Mouse (Mus musculus) spleen, postnatal 14 days (tissue): ENCODE data around the gene Best2.

Source experiments
- DNase-seq, 2 experiments: peaks; one replicate each; pipeline ENCODE4 v3.0.0; 2021 to 2022; ENCODE audit warnings: low spot score in 2 of 2

Gene Best2

GRCm38 (mm10) chr8:85014431-85014830, at the start of gene Best2:
Gene Best2, minus strand, starts transcription at chr8:85014531.
- DNase-seq: no peak

DNA sequence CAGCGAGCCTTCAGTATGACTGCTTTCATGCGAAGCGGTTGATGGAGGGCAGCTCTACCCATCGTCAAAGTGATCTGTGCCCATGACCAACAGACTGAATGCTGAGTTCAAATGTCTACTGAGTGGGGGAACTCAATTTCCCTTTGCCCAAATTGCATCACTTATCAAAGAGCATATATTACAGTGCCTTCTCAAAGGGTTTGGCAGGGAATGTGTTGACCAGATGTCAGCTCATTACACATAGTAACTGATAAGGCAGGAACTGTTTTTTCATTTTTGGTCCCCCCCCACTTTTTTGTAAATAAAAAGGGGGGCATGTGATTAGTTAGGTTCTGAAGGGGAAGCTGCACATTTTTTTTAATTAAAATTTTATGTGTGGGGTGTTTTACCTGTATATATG, 48.3 kb upstream of the Best2 start:
- DNase-seq: no peak

- peak; percentile 62 to 84 for DNase-seq
Measured at GRCm38 (mm10) chr8:85059879-85060616, 45.7 kb upstream of the Best2 start, which contains the start of gene Fbxw9. Gene Fbxw9, plus strand, starts transcription at chr8:85060055.

GRCm38 (mm10) chr8:85057367-85057766, 43.0 kb upstream of the Best2 start:
- DNase-seq: no peak

GRCm38 (mm10) chr8:85043619-85044018, 29.3 kb upstream of the Best2 start:
- DNase-seq: no peak

DNA sequence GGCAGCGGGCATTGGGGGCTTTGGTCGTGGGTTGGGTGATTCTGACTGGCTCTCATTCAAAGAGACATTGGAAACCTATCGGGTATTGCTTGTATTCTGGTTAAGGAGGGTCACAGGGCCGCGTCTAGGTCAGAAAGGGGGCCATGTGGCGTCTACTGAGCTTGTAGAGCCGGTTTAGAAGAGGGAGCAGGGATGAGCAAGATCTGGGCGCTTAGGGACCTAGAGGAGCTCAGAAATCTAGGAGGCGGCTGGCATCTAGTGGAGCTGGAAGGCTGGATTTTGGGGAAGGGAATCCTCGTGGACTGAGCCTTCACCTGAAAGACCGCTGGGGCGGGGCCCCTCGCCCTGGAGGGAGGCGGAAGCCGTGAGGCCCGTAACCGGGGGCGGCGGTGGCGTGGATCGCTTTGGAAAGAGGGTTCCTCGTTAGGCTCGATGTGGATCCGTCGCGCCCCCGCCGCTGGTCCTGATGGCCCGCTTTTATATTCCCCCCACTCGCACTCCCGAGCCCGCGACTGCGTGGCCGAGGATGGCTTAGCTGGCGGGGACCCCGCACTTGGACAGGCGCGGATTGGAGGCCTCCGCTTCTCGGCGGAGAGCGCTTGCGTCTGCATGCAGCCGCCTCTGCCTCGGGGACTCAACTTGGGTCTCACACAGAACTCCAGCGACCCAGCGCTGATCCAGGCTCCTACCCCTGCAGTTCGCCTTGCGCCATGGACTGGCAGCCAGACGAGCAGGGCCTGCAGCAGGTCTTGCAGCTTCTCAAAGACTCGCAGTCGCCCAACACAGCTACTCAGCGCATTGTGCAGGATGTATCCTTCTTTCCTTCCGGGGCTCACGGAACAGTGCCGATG, 23.6 kb upstream of the Best2 start:
- peak; percentile 35 to 55 for DNase-seq

- no peak for DNase-seq
Measured at GRCm38 (mm10) chr8:85037366-85037680, 23.0 kb upstream of the Best2 start.

DNA sequence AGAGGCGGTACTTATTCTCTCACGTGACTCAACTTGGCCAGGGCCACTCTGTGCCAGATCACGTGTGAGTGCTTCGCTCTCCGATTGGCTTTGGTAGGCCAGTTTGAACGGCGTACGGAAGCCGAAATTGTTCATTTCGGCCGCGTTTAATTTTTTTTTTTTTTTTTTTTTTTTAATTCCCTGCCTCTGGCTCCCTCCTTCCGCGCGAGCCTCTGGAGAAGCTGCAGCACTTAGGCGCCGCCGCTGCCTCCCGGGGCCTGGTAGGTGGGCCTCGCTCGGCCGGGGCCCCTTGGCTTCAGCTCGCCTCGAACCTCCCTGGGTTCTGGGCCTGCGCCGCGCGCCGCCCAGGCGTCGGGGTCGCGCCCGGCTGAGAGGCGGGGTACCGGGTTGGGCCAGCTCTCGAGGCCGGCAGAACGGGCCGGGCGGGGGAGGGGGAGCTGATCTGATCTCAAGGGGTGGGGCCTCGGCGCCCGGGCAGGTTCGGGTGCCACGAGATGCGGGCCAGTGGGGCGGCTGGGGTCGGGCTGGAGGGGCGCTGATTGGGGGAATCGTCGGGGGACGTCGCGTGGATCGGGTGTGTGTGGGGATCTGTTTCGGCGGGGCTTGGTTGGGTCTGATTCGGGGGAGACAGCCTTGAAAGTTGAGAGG, 22.5 kb upstream of the Best2 start, which contains the start of gene Tnpo2:
TSS of gene Tnpo2 (plus strand) at position 198 of the 648 bp plus-strand sequence.
- DNase-seq: peak; percentile 73 to 80

GRCm38 (mm10) chr8:85036381-85036717, 22.0 kb upstream of the Best2 start:
- no peak for DNase-seq

DNA sequence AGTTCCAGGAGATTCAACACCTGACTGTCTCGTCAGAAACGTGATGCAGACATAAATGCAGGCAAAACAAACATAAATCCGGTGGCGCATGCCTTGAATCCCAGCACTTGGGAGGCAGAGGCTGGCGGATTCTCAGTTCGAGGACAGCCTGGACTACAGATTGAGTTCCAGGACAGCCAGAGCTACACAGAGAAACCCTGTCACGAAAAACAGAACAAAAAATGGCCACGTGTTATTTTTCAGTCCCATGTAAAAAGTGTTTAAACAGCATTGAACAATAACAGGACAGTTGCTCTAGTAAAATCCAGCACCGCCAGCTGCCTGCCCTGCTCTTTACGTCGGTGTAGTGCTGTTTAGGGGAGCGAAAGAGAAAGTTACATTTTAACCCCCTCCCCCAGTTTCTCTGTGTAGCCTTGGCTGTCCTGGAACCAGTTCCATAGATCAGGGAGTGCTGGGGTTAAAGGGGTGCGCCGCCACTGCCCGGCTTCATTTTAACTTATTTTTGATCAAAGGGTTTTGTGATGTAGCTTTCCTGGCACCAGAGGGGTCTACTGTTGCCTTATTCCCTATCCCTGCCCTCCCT, 21.5 kb upstream of the Best2 start:
- DNase-seq: no peak

DNA sequence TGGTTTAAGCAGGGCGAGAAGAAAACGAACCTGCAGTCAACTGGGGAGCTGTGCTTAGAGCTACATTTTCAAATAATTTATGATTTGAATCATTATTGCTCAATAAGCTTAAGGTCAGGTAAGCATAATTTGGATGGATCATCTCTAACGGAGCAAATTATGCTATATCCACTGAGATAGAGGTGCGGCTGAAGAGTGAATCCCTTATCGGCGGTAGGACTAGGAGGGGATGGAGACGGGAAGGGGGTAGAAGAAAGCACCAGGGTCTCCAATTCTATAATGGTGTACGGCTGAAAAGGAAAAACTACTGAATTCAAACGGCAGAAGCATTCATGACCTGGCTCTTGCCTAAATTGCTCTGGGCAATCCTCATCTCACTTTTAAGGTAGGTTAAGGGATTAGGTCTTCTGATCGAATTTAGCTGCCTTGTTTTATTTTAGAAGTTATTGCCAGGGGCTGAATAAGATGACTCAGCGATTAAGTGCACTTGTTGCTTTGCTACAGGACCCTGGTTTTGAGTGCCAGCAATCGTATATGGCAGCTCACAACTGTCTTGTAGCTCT, 20.9 kb upstream of the Best2 start:
- no peak for DNase-seq

- peak; percentile 55 to 73 for DNase-seq
Measured at GRCm38 (mm10) chr8:85034764-85035163, 20.4 kb upstream of the Best2 start.

DNA sequence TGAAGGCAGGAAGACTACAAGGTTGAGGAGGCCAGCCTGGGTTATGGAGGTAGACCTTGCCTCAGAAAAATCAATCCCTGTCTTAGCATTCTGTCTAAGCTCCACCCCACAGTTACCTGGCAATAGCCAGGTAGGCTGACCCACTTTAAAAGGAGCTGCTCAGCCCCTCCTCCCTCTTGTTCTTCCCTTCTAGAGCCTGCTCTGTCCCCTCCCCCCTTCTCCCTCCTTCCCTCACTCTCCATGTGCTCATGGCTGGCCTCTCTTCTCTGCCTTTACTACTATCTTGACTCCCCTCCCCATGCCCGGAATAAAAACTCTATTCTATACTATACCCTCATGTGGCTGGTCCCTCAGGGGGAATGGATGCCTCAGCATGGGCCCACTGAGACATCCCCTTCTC, 19.5 kb upstream of the Best2 start:
- DNase-seq: no peak

DNA sequence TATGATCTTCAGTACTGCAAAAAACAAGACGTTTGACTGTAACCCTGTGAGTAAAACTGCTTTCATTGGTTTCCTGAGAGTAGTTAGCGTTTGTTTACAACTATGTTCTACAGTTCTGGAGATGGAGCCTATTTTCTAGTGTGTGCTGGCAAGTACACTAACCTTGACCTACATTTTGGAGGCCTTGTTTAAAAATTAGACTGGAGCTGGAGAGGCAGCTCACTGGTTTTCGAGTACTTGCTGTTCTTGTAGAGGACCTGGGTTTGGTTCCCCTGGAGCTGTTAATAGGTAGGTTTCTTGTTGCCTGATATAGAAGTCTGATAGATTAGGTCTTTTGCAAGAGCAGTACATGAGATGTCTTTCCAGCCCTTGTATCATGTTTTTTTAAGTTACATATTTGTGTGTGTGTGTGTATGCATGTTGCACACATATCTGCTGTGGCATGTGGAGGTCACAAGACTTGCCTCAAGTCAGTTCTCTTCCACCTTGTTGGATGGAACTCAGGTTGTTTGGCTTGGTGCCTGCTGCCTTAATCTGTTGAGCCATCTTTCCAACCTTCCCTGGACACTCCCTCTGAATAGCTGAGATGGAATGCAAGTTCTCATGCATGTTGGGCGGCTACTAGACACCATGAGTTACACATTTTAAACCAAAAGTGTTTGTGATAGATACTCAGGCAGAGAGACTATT, 18.4 kb upstream of the Best2 start:
- no peak for DNase-seq

DNA sequence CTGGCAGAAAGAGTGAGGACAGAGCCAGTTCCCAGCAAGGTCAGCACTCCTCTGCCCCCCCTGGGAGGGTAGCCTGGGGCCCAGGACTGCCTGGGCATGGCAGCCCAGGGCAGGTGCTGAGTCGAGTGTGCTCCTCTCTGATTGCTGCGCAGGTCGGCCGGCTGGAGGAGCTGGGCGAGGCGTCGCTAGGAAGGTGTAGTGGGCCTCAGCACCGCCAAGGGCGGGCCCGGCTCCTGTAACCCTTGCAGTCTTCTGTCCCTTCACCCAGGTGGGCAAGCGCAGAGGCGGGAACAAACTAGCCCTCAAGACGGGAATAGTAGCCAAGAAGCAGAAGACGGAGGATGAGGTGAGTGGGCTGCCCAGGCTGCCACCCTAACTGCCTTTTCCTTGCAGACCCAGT, 14.9 kb upstream of the Best2 start:
- no peak for DNase-seq

DNA sequence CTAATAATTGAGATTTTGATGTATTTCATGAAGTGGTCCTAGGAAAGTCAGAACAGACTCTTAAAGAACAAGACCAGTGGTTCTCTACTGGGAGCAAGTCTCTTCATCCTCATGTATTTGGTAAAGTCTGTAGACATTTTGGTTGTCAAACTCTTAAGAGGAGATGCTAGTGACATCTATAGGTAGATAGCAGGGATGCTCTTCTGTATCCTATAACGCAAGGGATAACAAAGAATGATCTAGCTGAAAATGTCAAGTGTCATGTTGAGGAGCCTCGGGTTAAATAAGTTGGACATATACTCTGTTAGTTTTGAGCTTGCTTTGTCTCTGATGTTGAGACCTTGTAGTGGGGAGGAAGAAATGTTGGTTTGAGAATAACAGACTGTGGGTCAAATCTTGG, 13.6 kb upstream of the Best2 start:
- no peak for DNase-seq

GRCm38 (mm10) chr8:85027516-85027855, 13.2 kb upstream of the Best2 start:
- no peak for DNase-seq

- peak; percentile 95 for DNase-seq
Measured at GRCm38 (mm10) chr8:85026670-85027515, 12.6 kb upstream of the Best2 start, which contains the start of gene Trir. Gene Trir, plus strand, starts transcription at chr8:85026823.

DNA sequence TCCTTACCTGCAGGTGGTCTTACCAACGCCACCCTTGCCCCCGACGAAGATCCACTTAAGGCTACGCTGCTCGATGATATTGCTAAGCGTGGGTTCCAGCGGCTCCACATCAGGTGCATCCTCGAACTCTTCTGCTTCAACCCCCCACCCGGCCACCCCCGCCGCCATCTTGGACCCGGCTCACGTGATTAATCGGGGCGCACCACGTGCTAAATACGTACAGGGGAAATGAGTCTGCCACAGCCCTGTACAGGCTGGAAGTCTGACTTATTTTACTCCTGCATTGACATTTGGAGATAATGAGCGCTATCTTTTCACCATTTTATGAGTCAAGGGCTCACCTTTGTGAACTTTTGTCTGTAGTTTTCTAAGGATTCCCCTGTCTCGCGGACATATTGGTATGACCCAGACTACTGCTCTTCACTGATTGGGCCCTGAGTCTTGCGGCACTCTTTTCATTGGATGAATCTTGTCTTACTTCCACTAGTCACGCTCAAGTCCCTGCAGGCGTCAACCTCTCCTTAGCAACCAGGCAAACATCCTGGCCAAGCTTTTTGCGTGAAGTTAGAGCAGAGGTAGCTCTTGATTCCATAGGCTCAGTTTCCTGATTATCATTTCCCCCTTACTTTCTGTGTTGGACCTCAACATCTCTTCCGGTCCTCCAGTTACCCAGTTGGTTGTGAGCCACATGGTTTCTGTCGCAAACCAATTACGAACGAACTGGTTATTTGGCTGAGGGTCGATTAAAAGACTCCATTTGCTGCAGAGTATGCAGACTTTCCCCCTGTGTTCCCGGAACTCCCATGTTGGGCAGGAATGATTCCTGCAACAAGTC, 11.0 kb upstream of the Best2 start, which contains the start of gene Asna1:
TSS of gene Asna1 (minus strand) at position 184 of the 835 bp plus-strand sequence.
- DNase-seq: peak; percentile 58 to 70
